Mouse (Mus musculus) liver, postnatal 0 days (tissue): ENCODE data around the gene Nfatc4.

Source experiments
- CTCF ChIP-seq: sonication (generic); IDR thresholded peaks from 2 replicates; pipeline ENCODE4 v1.5.1; 2016; ENCODE audit warnings: antibody characterized with exemption, low read depth
- EP300 ChIP-seq: IDR thresholded peaks from 2 replicates; pipeline ENCODE4 v1.6.1; 2016; ENCODE audit warnings: antibody characterized with exemption, low read depth, mild to moderate bottlenecking

GRCm38 (mm10) chr14:55829854-55830253 is 6.9 kb downstream of the Nfatc4 start:
- TF ChIP-seq CTCF, result no peak
- TF ChIP-seq EP300, result no peak
